Mouse (Mus musculus): ENCODE data around the gene Rad51b.

The Rad51b gene

DNA sequence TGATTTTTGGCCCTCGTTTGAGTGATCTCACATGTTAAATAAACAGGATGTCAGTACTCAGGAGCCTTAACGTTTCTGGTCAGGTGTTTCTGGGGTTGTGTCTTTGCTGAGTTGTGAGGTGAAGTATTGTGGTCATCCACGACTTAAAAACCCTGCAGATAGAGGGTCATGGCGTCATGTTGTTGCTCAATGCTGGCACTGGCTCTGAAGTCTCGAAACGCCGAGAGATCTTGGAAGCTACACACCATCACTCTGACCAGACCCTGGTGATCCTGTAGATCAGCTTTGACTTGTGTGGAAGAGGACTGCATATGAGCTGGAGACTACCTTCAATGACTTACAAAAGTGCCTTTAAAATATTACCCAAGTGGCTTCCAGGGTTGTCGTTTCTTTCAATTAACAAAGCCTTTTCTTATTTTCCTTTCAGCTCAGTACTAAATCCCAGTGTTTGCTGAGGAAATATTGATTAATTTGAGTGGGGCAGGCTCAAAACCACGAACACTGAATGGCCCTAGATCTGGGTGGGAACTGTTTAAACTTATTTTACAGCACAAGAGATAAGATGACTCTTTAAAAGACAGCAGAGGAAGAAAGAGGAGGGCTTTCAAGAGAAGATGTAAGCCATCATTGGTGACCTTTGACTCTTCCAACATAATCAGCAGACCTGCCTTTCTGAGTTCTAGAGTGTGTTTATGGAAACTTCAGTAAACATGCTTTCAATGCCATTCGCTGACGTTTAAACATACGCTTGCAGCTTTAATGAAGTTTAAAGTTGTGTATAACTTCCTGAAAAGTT is 144.3 kb downstream of the Rad51b start:
- no peak for DNase-seq

- DNase-seq = no peak
Observed at GRCm38 (mm10) chr12:79442126-79442525, 145.0 kb downstream of the Rad51b start.

DNA sequence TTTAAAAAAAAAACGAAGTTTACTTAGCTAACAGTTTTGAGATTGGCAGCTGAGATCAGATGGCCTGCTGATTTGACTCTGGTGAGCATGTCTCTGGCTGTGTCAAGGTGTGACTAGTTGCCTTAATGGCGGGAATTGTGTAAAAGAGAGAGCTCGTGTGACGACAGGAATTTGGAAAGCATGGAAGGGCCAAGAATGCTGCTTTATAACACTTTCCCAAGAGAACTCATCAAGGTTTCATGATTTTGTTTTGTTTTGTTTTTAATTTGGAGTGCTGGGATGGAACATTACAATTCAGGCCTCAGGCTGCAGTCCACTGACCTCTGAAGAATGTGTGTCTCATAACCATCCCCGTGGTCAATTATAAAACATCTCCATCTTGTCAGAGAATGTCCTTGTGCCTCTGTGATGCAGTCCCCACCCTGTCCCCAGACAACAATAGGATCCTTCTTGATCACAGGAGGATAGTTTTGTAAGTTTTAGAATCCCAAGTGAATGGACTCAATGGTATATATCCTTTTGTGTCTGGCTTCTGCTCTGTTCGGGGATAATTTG is 145.8 kb downstream of the Rad51b start:
- DNase-seq = no peak

- no peak for DNase-seq
Observed at GRCm38 (mm10) chr12:79444646-79445045, 147.6 kb downstream of the Rad51b start.

DNA sequence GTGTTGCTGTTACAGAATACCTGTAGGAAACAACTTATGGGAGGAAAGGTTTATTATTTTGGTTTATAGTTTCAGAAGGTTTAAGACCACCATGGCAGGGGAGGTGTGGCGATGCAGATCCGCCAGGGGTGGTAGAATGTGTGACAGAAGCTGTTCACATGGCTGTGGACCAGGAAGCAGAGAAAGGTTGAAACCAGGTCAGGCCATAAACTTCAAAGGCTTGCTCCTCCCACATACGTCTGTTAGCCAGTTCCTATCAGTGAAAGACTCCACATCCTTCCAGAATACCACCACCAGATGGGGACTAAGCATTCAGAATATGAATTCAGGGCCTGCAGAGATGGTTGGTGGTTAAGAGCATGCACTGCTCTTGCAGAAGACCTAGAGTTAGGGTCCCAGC is 150.0 kb downstream of the Rad51b start:
- no peak for DNase-seq

DNA sequence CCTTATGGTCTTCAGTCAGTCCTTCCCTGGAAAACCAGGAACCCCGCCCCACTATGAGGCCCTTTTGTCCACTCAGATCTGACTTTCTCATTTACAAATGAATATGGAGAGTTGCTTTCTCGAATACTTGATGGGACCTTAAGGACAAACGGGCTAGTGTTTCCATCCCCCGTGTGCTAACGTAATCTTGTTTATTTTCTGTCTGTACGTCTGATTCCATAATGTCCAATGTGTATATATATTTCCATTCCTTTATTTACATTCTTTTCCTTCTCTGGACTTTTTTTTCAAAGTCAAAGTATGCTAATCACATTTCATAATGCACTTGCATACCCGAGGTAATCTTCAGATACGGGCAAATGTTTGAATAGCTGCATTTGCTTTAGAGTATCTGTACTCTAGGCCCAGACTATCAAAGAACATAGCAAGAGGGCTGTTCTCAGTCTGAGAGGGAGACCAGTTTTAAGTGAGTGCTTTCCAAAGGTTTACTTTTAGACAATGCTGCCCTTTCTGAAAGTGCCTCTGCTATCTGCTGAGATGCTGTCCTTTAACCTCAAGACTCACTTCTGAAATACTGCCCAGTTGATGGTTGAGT is 152.8 kb downstream of the Rad51b start:
- no peak for DNase-seq

- DNase-seq = no peak
Observed at GRCm38 (mm10) chr12:79452882-79453281, 155.8 kb downstream of the Rad51b start.

- DNase-seq = no peak
Observed at GRCm38 (mm10) chr12:79454017-79454416, 156.9 kb downstream of the Rad51b start.

DNA sequence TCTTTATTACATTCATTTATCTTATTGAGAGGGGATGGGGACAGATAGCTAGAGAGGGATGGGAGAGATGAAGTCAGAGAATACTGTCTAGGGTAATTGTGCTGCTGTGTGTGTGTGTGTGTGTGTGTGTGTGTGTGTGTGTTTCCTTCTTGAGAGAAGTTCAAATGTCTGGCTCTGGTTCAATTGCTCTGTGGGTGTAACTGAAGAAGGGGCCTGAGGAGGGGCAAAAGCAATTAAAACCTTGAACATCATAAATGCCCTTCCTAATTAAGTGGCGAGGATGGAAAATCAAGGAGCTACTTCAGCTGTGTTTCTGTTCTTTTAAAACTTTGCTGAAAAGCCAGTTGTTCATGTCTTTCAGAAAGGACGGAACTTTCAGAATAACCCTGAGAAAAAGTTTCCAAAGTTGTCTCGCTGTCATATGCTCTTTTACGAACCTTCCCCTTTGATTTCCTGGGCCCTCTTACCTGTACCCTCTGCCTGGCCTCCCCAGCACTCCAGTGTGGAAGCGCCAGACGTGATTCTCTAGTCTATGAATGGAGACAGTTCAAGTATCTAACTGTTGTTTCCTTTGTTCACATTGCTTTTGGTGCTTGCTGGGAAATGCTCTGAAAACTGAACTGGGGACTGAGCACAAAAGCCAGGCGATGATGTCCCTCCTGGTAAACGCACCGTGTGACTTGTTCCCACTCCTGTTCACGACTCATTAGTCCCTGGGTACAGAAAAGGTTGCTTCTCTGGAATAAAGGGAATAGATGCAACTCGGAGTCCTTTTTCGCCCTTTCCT is 158.2 kb downstream of the Rad51b start:
- DNase-seq = no peak

DNA sequence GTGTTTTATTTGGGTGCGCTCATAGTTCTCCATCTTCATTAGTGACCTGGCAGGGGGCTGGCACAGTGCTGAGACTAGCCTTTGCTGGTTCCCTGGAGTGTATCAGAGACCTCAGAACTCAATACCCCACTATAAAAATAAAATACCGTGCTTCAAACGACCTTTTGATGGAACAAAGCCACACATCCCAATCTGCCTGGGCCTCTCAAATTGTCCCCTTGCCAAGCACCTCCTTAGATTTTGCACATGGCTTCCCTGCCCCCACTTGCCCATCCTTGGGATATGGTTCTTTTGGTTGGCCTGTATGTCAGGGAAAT is 158.7 kb downstream of the Rad51b start:
- no peak for DNase-seq

GRCm38 (mm10) chr12:79456251-79456650 is 159.2 kb downstream of the Rad51b start:
- no peak for DNase-seq

GRCm38 (mm10) chr12:79463371-79463770 is 166.3 kb downstream of the Rad51b start:
- no peak for DNase-seq

DNA sequence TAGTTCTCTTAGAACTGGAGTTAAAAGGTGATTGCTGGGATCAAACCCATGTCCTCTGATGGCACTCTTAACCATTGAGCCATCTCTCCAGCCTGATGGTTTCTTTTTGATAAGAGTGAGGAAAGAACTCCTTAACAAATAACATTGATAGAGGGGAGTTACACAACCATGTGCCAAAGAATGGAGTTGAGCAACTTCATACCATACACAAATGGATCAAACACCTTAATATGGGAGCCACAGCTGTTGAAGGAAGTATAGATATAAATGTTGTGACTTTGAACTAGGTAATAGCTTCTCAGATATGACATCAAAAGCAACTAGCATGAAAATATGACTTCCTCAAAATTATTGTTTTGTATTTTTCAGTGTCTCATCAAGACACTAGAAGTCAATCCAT is 173.0 kb downstream of the Rad51b start:
- DNase-seq = no peak

- no peak for DNase-seq
Observed at GRCm38 (mm10) chr12:79471868-79472267, 174.8 kb downstream of the Rad51b start.

- DNase-seq = no peak
Observed at GRCm38 (mm10) chr12:79476413-79477046, 179.4 kb downstream of the Rad51b start.

DNA sequence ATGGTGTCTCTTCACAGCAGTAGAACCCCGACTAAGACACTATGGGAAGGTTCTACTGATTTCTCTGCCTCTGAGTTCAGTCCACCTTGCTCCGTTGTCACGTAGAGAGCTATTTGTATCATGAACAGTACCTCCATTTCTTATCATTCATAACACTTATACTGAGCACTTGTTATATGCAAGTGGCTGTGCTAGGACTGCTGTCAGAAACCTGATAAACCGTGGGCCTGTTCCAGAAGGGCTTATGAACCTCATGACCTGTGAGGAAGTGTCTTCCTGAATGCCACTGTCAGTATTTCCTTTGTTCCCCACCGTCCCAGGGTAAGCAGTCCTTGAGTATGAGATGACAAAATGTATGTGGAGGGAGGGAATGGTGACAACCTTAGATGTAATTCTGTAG is 181.7 kb downstream of the Rad51b start:
- DNase-seq = no peak

GRCm38 (mm10) chr12:79485501-79485900 is 188.4 kb downstream of the Rad51b start:
- DNase-seq = no peak

GRCm38 (mm10) chr12:79488590-79489242 is 191.6 kb downstream of the Rad51b start:
- no peak for DNase-seq

DNA sequence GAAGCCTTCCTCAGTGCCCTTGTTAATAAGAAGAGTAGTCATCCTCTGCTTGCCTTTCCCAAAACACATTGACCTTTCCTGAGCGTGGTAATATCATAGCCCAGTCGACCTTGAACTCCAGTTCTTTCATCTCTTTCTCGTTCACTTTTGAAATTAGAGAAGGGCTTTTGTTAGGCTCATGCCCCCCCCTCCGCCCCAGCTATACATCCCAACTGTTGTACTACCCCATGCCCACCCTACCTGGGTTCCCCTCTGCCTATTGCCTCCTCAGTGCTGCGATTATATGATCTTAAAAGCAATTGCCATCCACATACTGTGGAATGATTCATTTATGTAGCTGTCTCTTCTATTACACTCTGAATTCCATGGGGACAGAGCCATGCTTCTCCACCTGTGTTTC is 193.5 kb downstream of the Rad51b start:
- no peak for DNase-seq

DNA sequence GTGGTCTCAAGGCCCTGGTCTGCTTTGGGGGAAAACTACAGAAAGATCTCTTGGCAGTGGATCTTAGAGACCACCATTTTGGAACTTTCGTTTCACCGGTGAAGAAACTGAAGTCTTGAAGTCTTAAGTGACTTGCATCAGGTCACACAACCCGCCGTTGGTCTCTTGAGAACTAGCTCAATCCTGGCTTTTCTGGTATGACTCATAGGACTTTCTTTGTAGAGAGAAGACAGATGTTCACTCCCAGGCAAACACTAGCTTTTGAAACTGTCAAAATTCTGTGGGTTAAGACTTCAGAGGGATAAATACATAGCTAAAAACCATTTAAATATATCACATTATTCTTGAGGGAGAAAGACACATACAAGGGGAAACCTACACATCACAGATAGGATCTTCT is 195.1 kb downstream of the Rad51b start:
- DNase-seq = no peak

DNA sequence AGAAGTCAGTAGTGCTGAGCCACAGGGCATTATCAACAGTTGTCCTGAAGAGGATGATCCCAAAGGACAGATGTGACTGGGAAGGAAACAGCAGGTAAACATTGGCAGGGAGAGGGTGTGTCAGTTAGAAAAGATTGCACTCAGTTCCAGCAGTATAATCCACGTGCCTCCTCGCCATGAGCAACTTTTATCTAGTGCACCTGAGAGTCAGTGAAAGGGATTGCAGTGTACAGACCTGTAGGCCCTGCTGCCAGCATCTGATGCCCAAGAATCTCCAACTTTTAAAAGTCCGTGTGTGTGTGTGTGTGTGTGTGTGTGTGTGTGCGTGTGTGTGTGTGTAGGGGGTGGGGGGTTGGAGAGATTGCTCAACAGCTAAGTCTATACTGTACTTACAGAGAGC is 195.5 kb downstream of the Rad51b start:
- no peak for DNase-seq

GRCm38 (mm10) chr12:79493481-79493880 is 196.4 kb downstream of the Rad51b start:
- DNase-seq = no peak

- DNase-seq = no peak
Observed at GRCm38 (mm10) chr12:79498326-79498725, 201.2 kb downstream of the Rad51b start.

Measured in kidney, postnatal 25 days (tissue).